Mouse (Mus musculus) heart, embryonic 13.5 days (tissue): ENCODE data around the gene Crim1. TPM values are rescaled to one million over a fixed set of nuclear protein-coding genes. Genes with fewer than 3 reads are reported as not detected.

Experiments used
- ATAC-seq: fragments of 200-750 bp; cut with Nextera tagmentation; 2 replicates; pipeline ENCODE4 v1.8.0; 2017; ENCODE audit warnings: moderate TSS enrichment; ENCODE audit not compliant: insufficient number of reproducible peaks, low FRiP score, low TSS enrichment; ENCODE audit errors: extremely low read depth
- H3K27ac ChIP-seq: fragments of 300-500 bp; sonication (generic); replicated peaks from 2 replicates; pipeline ENCODE4 v1.5.1; 2015; ENCODE audit warnings: moderate library complexity, mild to moderate bottlenecking, inconsistent platforms
- H3K27me3 ChIP-seq: fragments of 300-500 bp; sonication (generic); replicated peaks from 2 replicates; pipeline ENCODE4 v1.6.1; 2015; ENCODE audit warnings: mild to moderate bottlenecking, inconsistent platforms
- H3K36me3 ChIP-seq: fragments of 300-500 bp; sonication (generic); 2 replicates; pipeline ENCODE4 v1.6.1; 2015; ENCODE audit warnings: mild to moderate bottlenecking, inconsistent platforms
- H3K4me1 ChIP-seq: fragments of 300-500 bp; sonication (generic); 2 replicates; pipeline ENCODE4 v1.6.1; 2015; ENCODE audit warnings: inconsistent platforms
- H3K4me2 ChIP-seq: fragments of 300-500 bp; sonication (generic); 2 replicates; pipeline ENCODE4 v1.6.1; 2015; ENCODE audit warnings: inconsistent platforms, mild to moderate bottlenecking, moderate library complexity
- H3K4me3 ChIP-seq: fragments of 300-500 bp; sonication (generic); 2 replicates; pipeline ENCODE4 v1.5.1; 2015; ENCODE audit warnings: moderate library complexity, mild to moderate bottlenecking, inconsistent platforms
- H3K9ac ChIP-seq: fragments of 300-500 bp; sonication (generic); 2 replicates; pipeline ENCODE4 v1.6.1; 2015; ENCODE audit warnings: inconsistent platforms, mild to moderate bottlenecking, moderate library complexity
- H3K9me3 ChIP-seq: fragments of 300-500 bp; sonication (generic); 2 replicates; pipeline ENCODE4 v1.6.1; 2016; ENCODE audit warnings: inconsistent platforms
- WGBS: fragments of 180-500 bp; shearing (Covaris S2); methylation state at CpG from one replicate; pipeline ENCODE4 v1.1.7; 2015; ENCODE audit warnings: mixed read lengths; 5-methylcytosine and 5-hydroxymethylcytosine counted together
- polyA plus RNA-seq: library from polyadenylated mRNA; unstranded; fragments of >200 nt; fragmentation: Nextera tagmentation; extraction: Ambion mirVana; gene quantifications from 2 replicates; pipeline ENCODE4 v1.2.1, GENCODE M21; 2015

Crim1 gene
- polyA plus RNA-seq, 1 experiment from 2014 or later = 2.1 TPM

DNA sequence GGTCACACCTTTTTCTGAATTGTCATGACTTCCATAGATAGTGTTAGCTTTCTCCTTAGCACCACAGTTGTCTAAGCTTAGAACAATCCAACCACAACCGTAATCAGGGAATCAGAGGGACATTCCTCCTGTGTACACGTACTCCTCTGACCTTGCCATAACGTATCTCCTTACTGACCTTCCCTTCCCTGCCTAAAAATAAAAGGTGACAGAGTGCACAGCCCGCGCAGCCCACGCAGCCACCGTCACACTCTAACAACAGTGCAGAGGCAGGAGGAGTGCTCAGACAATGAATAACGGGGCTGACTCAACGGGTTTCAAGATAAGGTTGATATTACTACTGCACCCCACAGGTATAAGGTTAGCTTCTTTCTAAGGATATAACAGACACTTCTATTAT is 203.8 kb downstream of the Crim1 start:
- Histone ChIP-seq H3K4me1 (peaks cover 65% of the 10 kb centered on the region), H3K27ac (no peak overlapping the region; the same call in 1 of the 2 replicates), H3K27me3 (no peaks in the 10 kb centered on the region), H3K4me2 (no peak overlapping the region), H3K9me3 (no peaks in the 10 kb centered on the region), H3K36me3 (peaks cover 49% of the 10 kb centered on the region), H3K4me3 (no peak overlapping the region), H3K9ac (no peak overlapping the region)
- WGBS = 36% methylated on average over 9 of the region's 9 CpGs
- ATAC-seq = no peak

DNA sequence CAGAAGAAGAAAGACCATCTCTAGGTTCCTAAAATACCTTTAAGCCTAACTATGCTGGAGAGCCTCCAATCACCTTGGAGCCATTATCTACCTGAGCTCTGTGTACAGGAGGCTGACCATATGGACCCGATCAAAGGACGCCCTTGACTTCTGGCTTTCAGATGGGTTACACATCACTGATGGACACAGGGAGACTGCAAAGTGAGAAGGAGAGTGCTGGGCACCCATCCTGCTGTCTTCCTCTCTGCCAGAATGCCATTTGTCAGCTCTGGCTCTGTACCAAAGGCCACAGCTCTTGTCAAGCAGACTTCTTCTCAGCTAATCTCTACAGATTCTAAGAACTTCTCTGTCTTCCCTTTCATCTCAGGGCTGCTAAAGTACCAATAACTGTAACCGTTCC is 205.3 kb downstream of the Crim1 start:
- Histone ChIP-seq H3K4me2 (no peak overlapping the region), H3K36me3 (peaks cover 45% of the 10 kb centered on the region), H3K9ac (no peak overlapping the region), H3K4me3 (no peak overlapping the region), H3K4me1 (peaks cover 63% of the 10 kb centered on the region), H3K27me3 (no peaks in the 10 kb centered on the region), H3K27ac (no peak overlapping the region), H3K9me3 (no peaks in the 10 kb centered on the region)
- no peak for ATAC-seq
- 79% methylated on average over 3 of the region's 3 CpGs for WGBS

DNA sequence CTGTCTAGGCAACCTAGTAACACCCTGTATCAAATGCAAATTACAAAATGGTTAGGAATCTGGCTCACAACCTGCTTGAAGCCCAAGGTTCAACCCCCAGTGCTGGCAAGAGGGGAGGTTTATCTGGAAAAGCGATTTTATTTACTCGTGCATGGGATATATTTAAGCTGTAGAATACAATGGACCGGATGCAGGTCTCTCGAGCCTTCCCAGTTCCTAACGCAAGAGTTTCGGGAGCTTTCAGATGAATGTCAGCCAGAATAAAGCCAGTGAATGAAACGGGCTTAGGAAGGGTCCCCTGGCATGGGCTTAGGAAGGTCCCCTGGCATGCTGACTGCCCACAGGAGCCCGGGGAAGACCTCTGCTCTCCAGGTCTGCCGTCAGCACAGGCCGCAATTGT is 206.8 kb downstream of the Crim1 start:
- ATAC-seq = no peak
- no peak overlapping the region for H3K9ac ChIP-seq
- H3K36me3 ChIP-seq = peaks cover 47% of the 10 kb centered on the region
- peaks cover 48% of the 10 kb centered on the region for H3K4me1 ChIP-seq
- H3K4me3 ChIP-seq = no peak overlapping the region
- no peak overlapping the region for H3K4me2 ChIP-seq
- no peaks in the 10 kb centered on the region for H3K27me3 ChIP-seq
- H3K9me3 ChIP-seq = no peaks in the 10 kb centered on the region
- H3K27ac ChIP-seq = peak overlapping the region; percentile 58
- WGBS = 80% methylated on average over 10 of the region's 10 CpGs

DNA sequence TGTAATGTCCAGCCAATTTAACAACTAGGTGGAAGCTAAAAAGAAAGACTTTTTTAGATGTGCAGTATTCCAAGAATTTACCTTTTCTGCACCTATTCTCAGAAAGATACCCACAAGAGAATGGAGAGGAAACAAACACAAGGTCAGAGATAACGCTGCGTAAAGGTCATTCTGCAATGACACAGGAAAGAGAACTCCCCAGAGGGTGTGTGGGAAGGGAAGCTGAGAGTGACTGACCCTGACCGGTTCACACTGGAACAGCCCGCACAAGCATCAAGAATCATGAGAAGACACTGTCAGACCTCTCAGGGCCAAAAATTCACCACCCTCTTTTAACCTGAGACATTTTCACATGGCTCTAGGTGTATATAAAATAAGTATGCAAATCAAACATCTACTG is 207.5 kb downstream of the Crim1 start:
- Histone ChIP-seq H3K4me3 (no peak overlapping the region), H3K9me3 (no peaks in the 10 kb centered on the region), H3K4me1 (peaks cover 41% of the 10 kb centered on the region), H3K4me2 (no peak overlapping the region), H3K27me3 (no peaks in the 10 kb centered on the region), H3K27ac (no peak overlapping the region), H3K36me3 (peaks cover 50% of the 10 kb centered on the region), H3K9ac (no peak overlapping the region)
- WGBS = 29% methylated on average over 4 of the region's 4 CpGs
- ATAC-seq = no peak

DNA sequence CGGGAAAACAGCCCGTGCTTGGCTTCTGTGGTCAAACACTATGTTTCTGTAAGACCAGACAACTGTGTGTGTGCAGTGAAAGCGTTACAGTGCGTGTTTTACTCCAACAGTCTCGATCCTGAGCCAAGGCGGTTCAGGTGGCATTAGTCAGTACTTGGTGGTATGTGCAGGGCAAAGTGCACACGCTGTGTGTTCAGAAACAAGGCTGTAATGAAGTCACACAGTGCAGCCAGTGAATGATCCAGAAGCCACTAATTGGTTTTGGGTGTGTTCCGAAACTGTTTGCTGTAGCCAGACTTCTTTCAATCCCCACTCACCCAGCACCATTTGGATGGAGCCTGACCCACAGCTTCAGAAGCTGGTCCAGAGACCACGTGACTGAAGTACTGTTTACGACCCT is 208.3 kb downstream of the Crim1 start:
- Histone ChIP-seq H3K4me2 (no peak overlapping the region), H3K9me3 (no peaks in the 10 kb centered on the region), H3K36me3 (peaks cover 51% of the 10 kb centered on the region), H3K27ac (no peak overlapping the region), H3K27me3 (no peaks in the 10 kb centered on the region), H3K9ac (no peak overlapping the region), H3K4me3 (no peak overlapping the region), H3K4me1 (peaks cover 37% of the 10 kb centered on the region)
- no peak for ATAC-seq
- 80% methylated on average over 10 of the region's 10 CpGs for WGBS

DNA sequence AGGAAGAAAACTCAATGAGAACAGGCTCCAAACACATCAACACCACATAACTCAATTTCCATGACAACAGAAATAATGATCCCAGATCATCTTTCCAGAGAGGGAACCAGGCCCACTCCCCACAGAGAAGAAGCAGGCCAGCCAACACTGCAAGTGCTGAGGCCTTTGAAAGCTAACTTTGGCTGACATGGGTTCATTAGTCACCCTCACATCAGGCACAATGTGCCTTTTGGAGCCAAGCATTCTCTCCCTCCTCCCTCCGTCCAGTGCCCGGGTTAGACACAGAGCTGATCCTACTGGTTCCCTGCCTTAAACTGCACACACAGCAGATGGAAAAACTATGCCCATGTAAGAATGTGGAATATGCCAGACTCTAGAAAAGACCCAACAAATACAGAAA is 209.9 kb downstream of the Crim1 start:
- Histone ChIP-seq H3K4me1 (peaks cover 23% of the 10 kb centered on the region), H3K4me2 (no peak overlapping the region), H3K4me3 (no peak overlapping the region), H3K9ac (no peak overlapping the region), H3K9me3 (no peaks in the 10 kb centered on the region), H3K27me3 (no peaks in the 10 kb centered on the region), H3K27ac (no peak overlapping the region), H3K36me3 (peaks cover 38% of the 10 kb centered on the region)
- no peak for ATAC-seq
- 70% methylated on average over 2 of the region's 2 CpGs for whole genome bisulfite sequencing

DNA sequence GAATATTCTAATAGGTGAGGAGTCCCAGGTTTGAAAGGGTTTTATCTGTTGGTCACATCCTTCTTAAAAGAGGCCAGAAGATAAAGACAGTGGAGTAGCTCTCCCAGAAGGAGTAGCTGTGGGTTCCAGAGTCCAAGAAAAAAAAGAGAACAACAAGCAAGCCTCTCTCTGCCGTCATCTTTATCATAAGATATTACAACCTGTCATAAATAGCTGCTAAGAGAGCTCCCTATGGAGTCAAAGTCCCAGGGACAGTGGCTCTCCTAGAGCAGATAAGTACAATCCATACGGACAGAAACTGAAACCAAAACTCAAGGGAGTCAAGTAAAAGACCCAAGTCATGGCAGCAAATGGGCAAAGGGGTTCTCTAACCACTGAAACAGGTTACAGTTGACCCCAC is 215.2 kb downstream of the Crim1 start:
- no peak overlapping the region; the same call in 1 of the 2 replicates for H3K4me2 ChIP-seq
- no peak for ATAC-seq
- 48% methylated on average over 2 of the region's 2 CpGs for WGBS
- peaks cover 25% of the 10 kb centered on the region for H3K36me3 ChIP-seq
- no peak overlapping the region for H3K4me3 ChIP-seq
- H3K27me3 ChIP-seq = no peaks in the 10 kb centered on the region
- no peaks in the 10 kb centered on the region for H3K9me3 ChIP-seq
- H3K27ac ChIP-seq = no peak overlapping the region
- peaks cover 25% of the 10 kb centered on the region for H3K4me1 ChIP-seq
- no peak overlapping the region for H3K9ac ChIP-seq

DNA sequence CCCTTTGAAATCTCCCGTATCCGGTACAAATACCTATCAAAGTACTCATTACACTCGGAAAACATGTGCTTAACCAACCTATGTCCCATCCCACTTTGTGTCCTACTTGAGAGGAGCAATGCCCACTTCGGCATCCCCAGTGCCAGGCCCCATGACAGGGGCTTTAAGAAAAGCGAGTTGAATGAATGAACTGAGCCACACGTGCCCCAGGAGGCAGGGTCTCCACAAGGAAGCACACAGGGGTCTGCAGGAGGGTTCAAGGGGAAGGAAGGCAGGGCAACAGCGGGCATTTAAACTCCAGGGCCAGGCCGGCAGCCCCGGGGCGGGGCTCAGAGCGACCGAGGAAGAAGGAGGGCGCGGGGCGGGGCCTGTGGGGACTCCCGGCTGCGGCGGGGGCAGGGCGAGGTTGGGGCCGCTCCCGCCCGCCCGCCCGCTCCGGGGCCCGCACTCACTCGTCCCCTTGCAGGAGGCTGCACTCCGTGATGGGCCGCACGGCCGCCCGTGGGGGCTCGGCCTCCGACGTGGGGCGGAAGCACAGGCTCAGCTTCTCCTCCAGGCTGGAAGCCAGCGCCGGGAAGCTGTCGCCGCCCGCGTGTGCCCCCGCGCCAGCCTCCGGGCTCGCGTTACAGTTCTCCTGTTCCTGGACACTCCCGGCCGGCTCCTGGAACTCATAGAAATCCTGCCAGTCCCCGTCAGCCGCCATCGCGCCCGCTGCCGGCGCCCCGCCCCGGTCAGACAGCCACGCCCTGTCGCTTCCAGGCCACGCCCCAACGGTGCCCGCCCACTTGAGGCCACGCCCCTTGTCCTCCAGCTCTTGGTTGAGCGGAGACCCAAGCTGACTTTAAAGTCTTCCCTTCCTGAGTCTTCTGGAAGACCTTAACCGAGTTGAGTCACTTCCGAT is 217.6 kb downstream of the Crim1 start, which contains the start of gene Fez2:
Gene Fez2 (minus strand): TSS at position 772 of the 901 bp plus-strand sequence.
- H3K9me3 ChIP-seq = no peaks in the 10 kb centered on the region
- peak within 1 kb of the TSS; percentile 97 for H3K9ac ChIP-seq
- 1% methylated on average over 62 of the region's 67 CpGs for WGBS
- peaks cover 25% of the 10 kb centered on the region for H3K4me1 ChIP-seq
- H3K36me3 ChIP-seq = peaks cover 2% of the 10 kb centered on the region
- H3K4me2 ChIP-seq = peak within 1 kb of the TSS; percentile 87
- peak within 1 kb of the TSS; percentile 99 for H3K27ac ChIP-seq
- ATAC-seq = peak; percentile 94
- H3K27me3 ChIP-seq = no peaks in the 10 kb centered on the region
- H3K4me3 ChIP-seq = peak within 1 kb of the TSS; percentile 93

DNA sequence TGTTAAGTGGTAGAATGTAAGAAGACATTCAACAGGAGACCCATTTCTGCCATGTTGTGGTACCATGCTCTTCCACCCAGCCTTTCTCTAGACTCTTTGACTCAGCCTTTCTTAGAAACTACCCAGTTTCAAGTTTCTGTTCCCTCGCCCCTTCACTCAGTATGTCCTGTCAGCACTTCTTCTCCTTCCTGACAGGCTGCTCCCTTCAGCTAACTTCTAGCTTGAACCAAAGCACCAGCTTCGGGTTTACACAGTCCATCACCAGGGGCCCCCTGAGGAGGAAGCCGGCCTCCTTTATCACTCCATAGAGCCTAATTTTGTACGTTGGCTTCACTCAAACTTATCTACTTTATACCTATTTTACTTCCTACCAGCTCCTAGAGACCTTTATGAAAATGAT is 219.2 kb downstream of the Crim1 start:
- no peak overlapping the region for H3K4me3 ChIP-seq
- H3K27ac ChIP-seq = no peak overlapping the region
- no peaks in the 10 kb centered on the region for H3K27me3 ChIP-seq
- 40% methylated on average over 4 of the region's 4 CpGs for WGBS
- no peak overlapping the region for H3K4me2 ChIP-seq
- H3K36me3 ChIP-seq = no peaks in the 10 kb centered on the region
- peaks cover 28% of the 10 kb centered on the region for H3K4me1 ChIP-seq
- no peak for ATAC-seq
- no peaks in the 10 kb centered on the region for H3K9me3 ChIP-seq
- no peak overlapping the region for H3K9ac ChIP-seq

DNA sequence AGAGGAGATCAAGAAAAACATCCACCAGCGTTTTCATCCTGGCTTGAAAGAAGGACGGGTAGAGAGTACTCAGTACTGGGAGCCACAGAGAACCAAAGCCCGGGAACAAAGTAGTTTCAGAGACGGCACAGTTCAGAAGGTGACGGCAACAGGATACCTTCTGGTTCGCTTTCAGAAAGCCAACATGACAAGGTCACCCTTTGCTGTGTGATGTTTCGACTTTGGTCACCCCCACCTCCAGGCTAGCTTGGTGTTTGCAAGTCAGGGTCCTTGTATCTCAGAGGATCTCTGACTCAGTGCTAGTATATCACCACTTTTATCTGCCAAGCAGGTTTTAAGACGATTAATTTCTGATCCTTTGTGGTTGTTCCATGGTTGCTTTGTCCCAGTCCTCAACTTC is 225.0 kb downstream of the Crim1 start:
- H3K27me3 ChIP-seq = no peaks in the 10 kb centered on the region
- H3K9ac ChIP-seq = no peak overlapping the region
- no peak overlapping the region for H3K4me2 ChIP-seq
- H3K4me3 ChIP-seq = no peak overlapping the region
- ATAC-seq = no peak
- H3K36me3 ChIP-seq = no peaks in the 10 kb centered on the region
- peaks cover 4% of the 10 kb centered on the region; the same call in 1 of the 2 replicates for H3K9me3 ChIP-seq
- peaks cover 11% of the 10 kb centered on the region for H3K4me1 ChIP-seq
- 75% methylated on average over 8 of the region's 8 CpGs for WGBS
- H3K27ac ChIP-seq = no peak overlapping the region; the same call in 1 of the 2 replicates
